In the genomic region with DNA sequence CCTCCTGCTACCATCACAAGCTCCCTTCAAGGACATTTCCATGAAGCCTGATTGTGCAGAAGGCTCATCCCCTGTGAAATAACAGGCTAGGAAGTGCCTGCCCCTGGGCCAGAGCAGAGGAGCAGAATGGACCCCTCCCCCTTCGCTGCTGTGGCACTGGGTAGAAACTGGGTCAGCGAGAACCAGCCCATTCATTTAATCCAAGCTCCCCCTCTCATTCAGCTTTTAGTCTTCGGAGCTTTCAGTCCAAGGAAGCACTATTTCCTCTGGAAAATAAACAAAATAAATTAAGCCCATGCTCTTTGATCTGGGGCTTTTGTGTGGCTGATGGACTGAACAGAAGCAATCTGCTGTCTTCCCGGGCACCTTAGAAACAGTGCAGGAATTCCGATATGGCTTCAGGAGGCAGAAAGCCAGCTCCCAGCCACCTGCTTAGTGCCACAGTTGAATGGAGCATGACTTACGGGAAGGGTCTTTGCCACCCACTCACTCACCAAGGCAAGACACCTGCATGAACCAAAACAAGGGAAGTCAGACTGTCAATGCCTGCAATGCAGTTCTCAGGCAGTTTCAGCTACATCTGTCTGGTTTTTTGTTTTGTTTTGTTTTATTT, we compare ENCODE assay signal across 10 mouse cellular contexts.
A peak's percentile ranks its signal among the peaks of the same experiment; 100 is the strongest.
DNase-seq lines count a peak whose midpoint lies in the region; ATAC-seq lines count a peak whose summit lies in the region.
"Had no signal": no experiment of that assay in that cellular context is flagged by ENCODE, and none has a peak within 500 bp of the region (broad histone marks: within the 10 kb centered on the region; RNA-seq: fewer than 3 reads in every experiment).

No protein-coding gene starts in this region.

- 8% methylated on average over 6 of the region's 6 CpGs for WGBS in neural tube, embryonic 15.5 days

- intact Hi-C loops in left cerebral cortex, postnatal 10 days (cut with DNase I): no loop called here
- intact Hi-C loops in heart, postnatal 36 days (cut with DNase I): no loop called here

- no peaks in the 10 kb centered on the region for H3K36me3 ChIP-seq in neural tube, embryonic 15.5 days
- H3K36me3 ChIP-seq: heart, embryonic 15.5 days had no signal

- H3K9ac ChIP-seq in neural tube, embryonic 15.5 days (replicated peaks): no peak overlapping the region
- H3K9ac ChIP-seq: heart, embryonic 15.5 days had no signal

- ATAC-seq in neural tube, embryonic 15.5 days (ENCODE audit: low FRiP score): peak; percentile 83
- ATAC-seq: Patski had no signal

- H3K27ac ChIP-seq in neural tube, embryonic 15.5 days (replicated peaks): peak overlapping the region; percentile 60
- H3K27ac ChIP-seq: heart, embryonic 15.5 days had no signal

- H3K4me2 ChIP-seq in neural tube, embryonic 15.5 days: no peak overlapping the region
- H3K4me2 ChIP-seq: heart, embryonic 15.5 days had no signal

- no peak overlapping the region for H3K4me3 ChIP-seq in neural tube, embryonic 15.5 days (replicated peaks)
- H3K4me3 ChIP-seq: heart, embryonic 15.5 days had no signal

- H3K27me3 ChIP-seq in neural tube, embryonic 15.5 days (replicated peaks): no peaks in the 10 kb centered on the region
- H3K27me3 ChIP-seq: Patski had no signal

- no peaks in the 10 kb centered on the region for H3K9me3 ChIP-seq in neural tube, embryonic 15.5 days (replicated peaks)
- H3K9me3 ChIP-seq: heart, embryonic 15.5 days had no signal

- peaks cover 16% of the 10 kb centered on the region for H3K4me1 ChIP-seq in neural tube, embryonic 15.5 days
- H3K4me1 ChIP-seq: heart, embryonic 15.5 days had no signal

- peak; percentile 8 for DNase-seq in embryo, embryonic 10.5 days (ENCODE audit: low spot score)
- no peak for DNase-seq in embryo, embryonic 10 days (ENCODE audit: low spot score)
- peak; percentile 50 to 69 for DNase-seq in left cerebral cortex, postnatal 10 days (ENCODE audit: extremely low spot score in 1 of 2, low spot score in 2 of 2)
- no peak for DNase-seq in left cerebral cortex, adult 11 months (ENCODE audit: low spot score)
- DNase-seq in cerebellum, postnatal 25 days: peak; percentile 37 to 64
- DNase-seq in ovary, postnatal 36 days (ENCODE audit: low spot score): no peak
- DNase-seq in heart, postnatal 36 days: no peak

Comparison
In these comparisons a context has a peak if more than half of its experiments do, and no peak if none do; other contexts are left out.
1. DNase-seq: peak in embryo, embryonic 10.5 days (single experiment), left cerebral cortex, postnatal 10 days (2 of 2) and cerebellum, postnatal 25 days (2 of 2); none in embryo, embryonic 10 days (single experiment), left cerebral cortex, adult 11 months (single experiment), ovary, postnatal 36 days (single experiment) and heart, postnatal 36 days (0 of 2).